10 mouse cellular contexts compared by ENCODE assay signal in the genomic region with DNA sequence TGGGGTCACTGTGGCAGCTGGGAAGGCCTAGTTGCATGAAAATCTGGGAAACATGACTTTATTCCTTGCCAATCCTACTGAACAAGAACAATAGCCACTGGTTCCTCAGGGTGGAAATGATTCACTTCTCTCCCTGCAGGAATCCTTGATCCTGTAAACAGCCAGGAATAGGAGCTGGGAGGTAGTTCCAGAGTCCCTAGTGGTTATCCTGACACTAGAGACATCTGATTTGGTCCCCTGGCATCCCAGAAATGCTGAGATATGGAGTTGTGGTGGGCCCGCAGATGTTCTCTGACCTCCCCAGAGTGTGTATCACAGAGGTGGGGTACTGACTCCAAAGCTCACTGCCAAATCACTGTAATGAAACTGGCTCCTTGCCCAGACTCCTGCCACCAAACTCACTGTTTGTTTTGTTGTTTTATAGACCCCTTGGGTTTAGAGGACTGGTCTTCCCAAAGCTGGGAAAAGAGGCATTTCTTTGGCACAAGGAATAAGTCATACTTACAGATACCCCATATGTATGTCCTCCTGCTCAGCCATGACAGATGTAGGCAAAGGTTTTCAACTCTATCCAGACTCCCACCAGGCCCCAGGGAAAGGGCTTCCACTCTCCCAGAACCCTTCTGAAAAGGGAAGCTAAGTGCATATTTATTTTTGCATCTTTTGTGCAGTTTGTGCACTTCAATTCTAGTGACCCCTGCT. TPM values are rescaled to one million over a fixed set of nuclear protein-coding genes. Genes with fewer than 3 reads are reported as not detected.
A peak's percentile ranks its signal among the peaks of the same experiment; 100 is the strongest.
DNase-seq lines count a peak whose midpoint lies in the region; ATAC-seq and TF ChIP-seq lines count a peak whose summit lies in the region.
"Had no signal": no experiment of that assay in that cellular context is flagged by ENCODE, and none has a peak within 500 bp of the region (broad histone marks: within the 10 kb centered on the region; RNA-seq: fewer than 3 reads in every experiment).

No protein-coding gene starts in this region.

- no peak overlapping the region for H3K4me2 ChIP-seq in midbrain, embryonic 14.5 days (ENCODE audit: low read length)
- no peak overlapping the region for H3K4me2 ChIP-seq in midbrain, embryonic 13.5 days (replicated peaks)
- H3K4me2 ChIP-seq in stomach, postnatal 0 days (replicated peaks; ENCODE audit: low read depth): no peak overlapping the region

- TF ChIP-seq POLR2A in cerebellum, adult 2 months (IDR thresholded peaks at IDR 0.05; ENCODE audit: borderline replicate concordance, insufficient read depth, low read length): no peak
- TF ChIP-seq POLR2A in kidney, adult 2 months (IDR thresholded peaks at IDR 0.05; ENCODE audit: low read depth, low read length): no peak

- intact Hi-C loops in left cerebral cortex, postnatal 14 days (cut with DNase I): no loop called here

- no peaks in the 10 kb centered on the region for H3K27me3 ChIP-seq in cerebellum, adult 2 months (ENCODE audit: control insufficient read depth, insufficient read depth, low read length)
- H3K27me3 ChIP-seq in midbrain, embryonic 14.5 days (ENCODE audit: control insufficient read depth, insufficient read depth, low read length): no peaks in the 10 kb centered on the region
- H3K27me3 ChIP-seq in midbrain, embryonic 13.5 days: peaks cover 10% of the 10 kb centered on the region; the same call in 1 of the 2 replicates
- no peaks in the 10 kb centered on the region for H3K27me3 ChIP-seq in kidney, adult 2 months (replicated peaks; ENCODE audit: control insufficient read depth, insufficient read depth, low read length)
- H3K27me3 ChIP-seq in stomach, postnatal 0 days (ENCODE audit: control insufficient read depth, insufficient read depth, low read length): no peaks in the 10 kb centered on the region
- H3K27me3 ChIP-seq: CH12.LX had no signal

- H3K36me3 ChIP-seq in midbrain, embryonic 14.5 days (ENCODE audit: control insufficient read depth, insufficient read depth, low read length): peaks cover 6% of the 10 kb centered on the region; the same call in 1 of the 2 replicates
- peaks cover 14% of the 10 kb centered on the region for H3K36me3 ChIP-seq in midbrain, embryonic 13.5 days
- no peaks in the 10 kb centered on the region for H3K36me3 ChIP-seq in kidney, adult 2 months (ENCODE audit: control insufficient read depth, insufficient read depth, low read length)
- peaks cover 2% of the 10 kb centered on the region; the same call in 1 of the 2 replicates for H3K36me3 ChIP-seq in stomach, postnatal 0 days (ENCODE audit: control insufficient read depth, insufficient read depth, low read length)

- peak in 1 of 2 experiments; percentile 63 for DNase-seq in cerebellum, adult 2 months
- no peak for DNase-seq in cerebellum, adult 9-11 months
- peak; percentile 61 for DNase-seq in midbrain, embryonic 14.5 days
- peak; percentile 70 for DNase-seq in kidney, adult 2 months
- no peak for DNase-seq in stomach, postnatal 0 days (ENCODE audit: low spot score)
- no peak for DNase-seq in left cerebral cortex, postnatal 14 days (ENCODE audit: low spot score in 2 of 2)
- no peak for DNase-seq in right cerebral cortex, adult 2 months (ENCODE audit: low spot score in 2 of 2)

- H3K4me1 ChIP-seq in cerebellum, adult 2 months (ENCODE audit: control insufficient read depth, insufficient read depth, low read length): peaks cover 19% of the 10 kb centered on the region
- H3K4me1 ChIP-seq in midbrain, embryonic 14.5 days (ENCODE audit: control insufficient read depth, insufficient read depth, low read length): peaks cover 6% of the 10 kb centered on the region; the same call in 1 of the 2 replicates
- peaks cover 23% of the 10 kb centered on the region for H3K4me1 ChIP-seq in midbrain, embryonic 13.5 days (replicated peaks)
- peaks cover 24% of the 10 kb centered on the region for H3K4me1 ChIP-seq in kidney, adult 2 months (ENCODE audit: control insufficient read depth, insufficient read depth, low read length)
- H3K4me1 ChIP-seq in stomach, postnatal 0 days (replicated peaks; ENCODE audit: control insufficient read depth, insufficient read depth): 0 out of 2 replicates have a peak, but pooled peaks cover 4% of the 10 kb centered on the region

- no peak overlapping the region for H3K4me3 ChIP-seq in cerebellum, adult 2 months (replicated peaks; ENCODE audit: insufficient read depth, low read depth, low read length)
- H3K4me3 ChIP-seq in midbrain, embryonic 14.5 days (replicated peaks; ENCODE audit: low read depth, low read length): no peak overlapping the region
- H3K4me3 ChIP-seq in midbrain, embryonic 13.5 days (replicated peaks): no peak overlapping the region
- no peak overlapping the region for H3K4me3 ChIP-seq in kidney, adult 2 months (ENCODE audit: insufficient read depth, low read depth, low read length)
- H3K4me3 ChIP-seq in stomach, postnatal 0 days (ENCODE audit: low read depth, low read length): no peak overlapping the region

- no peak overlapping the region for H3K9ac ChIP-seq in midbrain, embryonic 14.5 days (replicated peaks; ENCODE audit: low read length)
- H3K9ac ChIP-seq in midbrain, embryonic 13.5 days (replicated peaks): no peak overlapping the region
- H3K9ac ChIP-seq in stomach, postnatal 0 days (ENCODE audit: low read length): no peak overlapping the region

- H3K9me3 ChIP-seq in midbrain, embryonic 14.5 days (ENCODE audit: control insufficient read depth, low read length): no peaks in the 10 kb centered on the region
- H3K9me3 ChIP-seq in midbrain, embryonic 13.5 days: no peaks in the 10 kb centered on the region
- H3K9me3 ChIP-seq in stomach, postnatal 0 days (ENCODE audit: control insufficient read depth, low read length): no peaks in the 10 kb centered on the region

- peak overlapping the region; percentile 52; the same call in 1 of the 2 replicates for H3K27ac ChIP-seq in cerebellum, adult 2 months (ENCODE audit: insufficient read depth, low read length)
- H3K27ac ChIP-seq in midbrain, embryonic 14.5 days (replicated peaks; ENCODE audit: low read depth, low read length): no peak overlapping the region; the same call in 1 of the 2 replicates
- H3K27ac ChIP-seq in midbrain, embryonic 13.5 days: no peak overlapping the region
- H3K27ac ChIP-seq in kidney, adult 2 months (ENCODE audit: insufficient read depth, low read depth, low read length): peak overlapping the region; percentile 22
- H3K27ac ChIP-seq in stomach, postnatal 0 days (replicated peaks): peak overlapping the region; percentile 1; the same call in 1 of the 2 replicates

- ATAC-seq in midbrain, embryonic 14.5 days (ENCODE audit: low FRiP score, low TSS enrichment): no peak
- ATAC-seq in midbrain, embryonic 13.5 days: no peak
- ATAC-seq in stomach, postnatal 0 days (ENCODE audit: low FRiP score, low TSS enrichment): no peak
- ATAC-seq: inflammation-experienced regulatory T-cells, adult 6 months had no signal

- no peak for TF ChIP-seq CTCF in cerebellum, adult 2 months (IDR thresholded peaks at IDR 0.05; ENCODE audit: borderline replicate concordance, insufficient read depth, low read depth, low read length)
- TF ChIP-seq CTCF in kidney, adult 2 months (conservative IDR thresholded peaks at IDR 0.05; ENCODE audit: insufficient read depth, insufficient read length, low read depth, low read length): no peak
- no peak for TF ChIP-seq CTCF in stomach, postnatal 0 days (IDR thresholded peaks at IDR 0.05; ENCODE audit: low read depth)

- TF ChIP-seq EP300 in stomach, postnatal 0 days (optimal IDR thresholded peaks at IDR 0.05): no peak

- WGBS in cerebellum, adult 2 months: 18% methylated on average over 1 of the region's 1 CpGs
- WGBS in midbrain, embryonic 14.5 days: 76% methylated on average over 1 of the region's 1 CpGs
- 73% methylated on average over 1 of the region's 1 CpGs for WGBS in midbrain, embryonic 13.5 days
- 28% methylated on average over 1 of the region's 1 CpGs for WGBS in kidney, adult 2 months
- 78% methylated on average over 1 of the region's 1 CpGs for WGBS in stomach, postnatal 0 days

RNA-seq across cellular contexts. Expression of gene Plxna2, which starts 40.6 kb away (rescaled TPM):
- polyA plus RNA-seq in cerebellum, adult 2 months (2012; rRNA removed): 18.0 and 20.7 TPM in 2 replicates
- polyA plus RNA-seq in midbrain, embryonic 14.5 days (2014; fragmentation: Nextera tagmentation; extraction: Ambion mirVana): 21.2 and 24.1 TPM in 2 replicates
- 20.4 and 23.3 TPM in 2 replicates for polyA plus RNA-seq in midbrain, embryonic 13.5 days (2015; fragmentation: Nextera tagmentation; extraction: Ambion mirVana)
- 5.1 and 5.9 TPM in 2 replicates for polyA plus RNA-seq in kidney, adult 2 months (2012; rRNA removed)
- polyA plus RNA-seq in stomach, postnatal 0 days (2015; fragmentation: Nextera tagmentation; extraction: Ambion mirVana): 3.4 and 3.5 TPM in 2 replicates
- 100 to 1,000 TPM in 1 of 2 experiments, 10 to 100 TPM in 1; 93.9 to 106 TPM for total RNA-seq in left cerebral cortex, postnatal 14 days (2021)

Comparison
In these comparisons a context has a peak if more than half of its experiments do, and no peak if none do; other contexts are left out.
1. DNase-seq: peak in midbrain, embryonic 14.5 days (single experiment) and kidney, adult 2 months (single experiment); none in cerebellum, adult 9-11 months (single experiment), stomach, postnatal 0 days (single experiment), left cerebral cortex, postnatal 14 days (0 of 2) and right cerebral cortex, adult 2 months (0 of 2).
2. H3K27ac ChIP-seq: peak in cerebellum, adult 2 months (single experiment), kidney, adult 2 months (single experiment) and stomach, postnatal 0 days (single experiment); none in midbrain, embryonic 14.5 days (single experiment) and midbrain, embryonic 13.5 days (single experiment).